Mouse (Mus musculus): ENCODE data around the gene Mbnl2.

- TF ChIP-seq CTCF (IDR thresholded peaks at IDR 0.05; ENCODE audit: extremely low read depth, insufficient read length, insufficient replicate concordance, low read depth, low read length) (no peak), POLR2A (IDR thresholded peaks at IDR 0.05; ENCODE audit: low read depth, low read length) (no peak)
Measured at GRCm38 (mm10) chr14:120336841-120337240, 61.4 kb downstream of the Mbnl2 start.

Measured in small intestine, adult 2 months (tissue).